Mouse (Mus musculus) hematopoietic stem cell, adult 5-6 weeks (primary cell): ENCODE results near the gene Rtn2. TPM values are rescaled to one million over a fixed set of nuclear protein-coding genes. Genes with fewer than 3 reads are reported as not detected.
"Not testable (repeated sequence)": the region's sequence is repeated elsewhere in the genome, so short reads cannot be mapped to it uniquely, and the experiment has no call there.

Source experiments
- ATAC-seq, 2 experiments: fragments of 125-278 bp in 1 of 2; replicated peaks in 1 of 2; 2 replicates each; pipeline ENCODE4 v1.8.0; 2016 to 2017; ENCODE audit warnings: inconsistent platforms in 2 of 2, mild to moderate bottlenecking in 2 of 2, moderate number of reproducible peaks in 2 of 2, low read depth in 1 of 2, moderate TSS enrichment in 1 of 2; ENCODE audit not compliant: low FRiP score in 2 of 2, poor library complexity in 2 of 2, severe bottlenecking in 2 of 2, insufficient read depth in 1 of 2, low TSS enrichment in 1 of 2
- total RNA-seq: library from RNA; stranded (forward); fragments of 172-1452, 232-1000 nt; gene quantifications from 2 replicates; pipeline ENCODE4 v1.2.3, GENCODE M21; 2017

Rtn2 gene
- total RNA-seq, 1 experiment from 2014 or later: not detected

DNA sequence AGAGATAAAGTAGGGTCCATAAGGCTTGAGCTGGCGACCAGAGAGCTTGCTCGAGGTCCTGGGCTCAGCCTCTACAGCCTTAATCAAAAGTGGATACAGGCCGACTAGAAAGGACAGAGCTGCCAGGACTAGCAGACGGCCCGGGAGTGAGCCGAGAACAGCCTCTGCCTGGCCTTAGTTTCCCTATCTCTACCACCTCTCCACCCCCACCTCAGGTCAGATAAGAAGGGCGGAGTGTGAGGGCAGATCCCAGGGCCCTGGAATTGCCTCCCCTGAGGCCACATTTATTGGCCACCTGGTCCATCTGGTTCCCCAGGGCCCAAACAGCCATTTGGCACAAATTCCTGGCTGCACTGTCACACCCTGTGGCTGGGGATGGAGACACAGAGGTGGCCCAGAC is 17.3 kb upstream of the Rtn2 start:
- no peak for ATAC-seq

DNA sequence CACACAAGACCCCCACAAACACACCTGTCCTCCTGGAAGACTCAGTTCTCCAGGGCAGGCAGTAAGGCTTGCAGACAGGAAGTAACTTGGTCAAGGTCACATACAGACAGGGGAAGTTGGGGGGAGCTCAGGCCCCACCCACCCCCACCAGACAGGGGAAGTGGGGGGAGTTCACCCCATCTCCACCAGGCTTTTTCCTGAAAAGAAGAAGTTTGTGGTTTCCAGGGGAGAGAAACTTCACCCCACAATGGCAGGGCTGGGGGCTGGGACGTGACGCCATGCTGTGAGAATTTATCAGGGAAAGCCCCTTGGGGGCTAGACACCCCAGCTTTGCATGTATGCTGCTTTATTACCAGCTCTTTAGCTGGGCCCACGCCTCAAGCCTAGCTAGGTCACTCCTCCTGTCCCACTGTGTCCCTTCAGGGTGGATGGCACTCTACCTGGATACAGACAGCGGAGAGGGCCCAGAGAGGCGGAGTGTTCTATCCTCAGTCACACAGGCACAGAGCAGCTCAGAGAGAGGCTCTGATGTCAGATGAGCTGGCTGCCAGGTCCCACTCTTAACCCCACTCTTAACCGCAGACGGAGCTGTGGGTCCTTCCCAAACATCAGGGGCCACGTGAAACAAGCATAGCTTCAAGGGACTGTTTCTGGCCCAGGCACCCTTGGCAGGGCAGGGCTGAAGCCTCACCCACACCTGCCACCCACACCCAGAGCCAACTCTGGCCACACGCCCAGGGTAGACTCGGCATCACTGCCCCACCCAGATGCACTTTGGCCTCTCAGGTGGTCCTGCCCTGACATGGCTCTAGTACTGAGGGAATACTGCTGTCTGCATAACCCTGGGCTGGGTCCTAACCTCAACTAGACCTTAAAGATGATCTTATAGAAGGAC is 16.2 kb upstream of the Rtn2 start:
- ATAC-seq: peak; percentile 75 to 81

DNA sequence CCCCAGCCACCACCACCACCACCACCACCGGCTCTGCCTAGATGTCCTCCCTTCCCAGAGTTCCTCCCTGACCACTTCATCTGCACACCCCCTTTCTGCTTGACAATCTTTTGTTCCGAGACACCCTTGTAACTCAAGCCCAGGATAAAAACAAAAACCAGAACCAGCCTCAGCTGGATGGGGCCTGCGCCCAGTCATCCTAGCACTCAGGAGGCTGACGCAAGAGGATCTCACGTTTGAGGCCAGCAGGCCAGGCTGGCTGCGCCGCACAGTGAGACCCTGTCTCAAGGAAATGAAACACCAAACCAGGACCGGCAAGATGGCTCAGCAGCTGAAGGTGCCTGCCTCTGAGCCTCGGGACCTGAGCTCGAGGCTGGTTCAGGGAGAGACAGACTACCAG is 15.4 kb upstream of the Rtn2 start:
- no peak for ATAC-seq

DNA sequence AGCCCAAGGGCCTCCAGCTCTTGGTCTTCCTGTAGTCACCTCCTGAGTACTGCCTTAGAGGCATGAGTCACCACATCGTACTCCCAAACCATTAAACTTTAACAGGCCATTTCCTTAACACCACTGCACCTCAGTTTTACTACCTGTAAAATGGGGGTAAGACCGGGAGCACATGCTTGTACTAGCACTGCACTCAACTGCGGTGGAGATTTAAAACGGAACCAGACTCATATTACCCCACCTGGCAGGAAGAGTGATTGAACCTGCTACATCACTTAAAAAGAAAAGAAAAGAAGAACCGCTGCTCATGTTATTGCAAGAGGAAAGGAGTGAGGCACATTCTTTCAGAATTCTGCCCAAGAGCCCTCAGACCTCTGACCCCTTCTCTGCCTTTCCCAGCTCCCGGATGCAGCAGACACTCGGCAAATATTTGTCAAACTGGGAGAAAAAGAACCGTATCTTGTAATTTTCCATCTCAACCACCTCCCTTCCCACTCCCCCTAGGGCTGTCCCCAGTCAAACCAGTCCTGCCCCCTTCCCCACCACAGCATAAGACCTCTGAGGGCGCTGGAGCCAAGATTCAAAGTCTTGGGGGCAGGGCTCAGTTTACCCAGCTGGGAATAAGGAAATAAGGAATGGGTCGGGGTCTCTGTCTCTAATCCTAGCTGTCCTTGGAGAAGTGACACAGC is 13.3 kb upstream of the Rtn2 start:
- ATAC-seq: no peak

DNA sequence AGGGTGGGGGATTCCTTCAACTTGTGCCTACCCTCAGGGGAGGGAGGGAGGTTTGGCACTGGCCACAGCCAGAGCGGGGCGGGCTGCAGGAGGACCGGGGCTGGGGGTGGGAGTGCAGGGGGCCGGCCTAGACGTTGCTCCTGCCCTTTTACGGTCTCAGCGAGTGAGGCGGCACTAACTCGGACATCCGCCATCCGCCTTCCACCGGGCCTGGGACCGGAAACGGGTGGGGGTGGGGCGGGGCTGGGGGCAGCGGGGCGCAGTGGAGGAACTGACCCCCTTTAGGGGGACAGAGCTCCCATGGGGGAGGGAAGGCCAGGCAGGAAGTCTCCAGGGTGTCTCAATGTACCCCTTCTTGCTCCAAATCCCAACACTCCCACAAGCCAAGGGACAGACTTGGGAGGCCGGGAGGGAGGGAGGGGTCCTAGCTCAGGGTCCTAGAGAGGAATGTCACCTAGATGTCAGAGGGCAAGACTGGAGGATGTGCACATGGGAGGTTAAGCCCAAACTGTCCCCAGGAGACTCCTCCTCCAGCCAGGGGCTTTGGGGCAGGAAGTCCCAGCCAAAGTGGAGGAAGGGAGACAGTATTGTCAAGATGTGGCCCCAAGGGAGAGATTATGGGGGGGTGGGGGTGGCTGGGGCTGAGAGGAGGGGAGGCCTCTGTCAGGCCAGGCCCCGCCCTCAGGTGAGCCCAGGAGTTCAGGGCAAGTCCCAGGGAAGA is 12.5 kb upstream of the Rtn2 start:
- no peak for ATAC-seq

DNA sequence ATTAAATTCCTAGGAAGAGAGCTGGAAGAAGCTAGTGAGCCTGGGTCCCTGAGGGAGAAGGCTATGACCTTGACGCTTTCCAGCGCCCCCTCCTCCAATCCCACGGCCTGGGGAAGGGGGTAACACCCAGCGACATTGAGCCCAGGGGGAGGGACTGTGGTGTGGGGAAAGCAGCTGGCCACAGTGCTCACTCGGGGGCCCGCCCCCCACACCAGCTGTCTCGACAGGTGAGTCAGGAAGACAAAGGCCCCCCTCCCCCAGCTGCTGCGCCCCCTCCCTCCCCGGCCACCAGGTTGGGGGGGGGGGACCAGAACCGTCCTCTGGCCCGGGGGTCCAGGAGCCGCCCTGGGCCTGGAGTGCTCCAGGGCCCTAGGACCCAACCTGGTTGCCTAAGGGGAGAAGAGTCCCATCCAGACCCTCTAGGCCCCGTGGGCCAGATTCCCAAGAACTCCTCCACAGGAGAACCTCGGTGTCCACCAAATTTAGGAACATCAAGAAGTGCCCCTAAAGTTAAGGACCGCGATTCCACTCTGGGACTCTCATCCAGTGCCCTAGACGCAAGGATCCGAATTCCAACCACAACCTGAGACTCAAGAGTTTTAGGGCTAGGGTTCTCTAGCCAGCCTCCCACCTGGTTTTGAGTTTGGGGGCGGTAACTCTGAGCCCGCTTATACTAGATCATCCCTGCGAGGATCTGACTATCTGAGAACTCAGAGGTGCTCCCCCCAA is 11.8 kb upstream of the Rtn2 start:
- no peak for ATAC-seq

DNA sequence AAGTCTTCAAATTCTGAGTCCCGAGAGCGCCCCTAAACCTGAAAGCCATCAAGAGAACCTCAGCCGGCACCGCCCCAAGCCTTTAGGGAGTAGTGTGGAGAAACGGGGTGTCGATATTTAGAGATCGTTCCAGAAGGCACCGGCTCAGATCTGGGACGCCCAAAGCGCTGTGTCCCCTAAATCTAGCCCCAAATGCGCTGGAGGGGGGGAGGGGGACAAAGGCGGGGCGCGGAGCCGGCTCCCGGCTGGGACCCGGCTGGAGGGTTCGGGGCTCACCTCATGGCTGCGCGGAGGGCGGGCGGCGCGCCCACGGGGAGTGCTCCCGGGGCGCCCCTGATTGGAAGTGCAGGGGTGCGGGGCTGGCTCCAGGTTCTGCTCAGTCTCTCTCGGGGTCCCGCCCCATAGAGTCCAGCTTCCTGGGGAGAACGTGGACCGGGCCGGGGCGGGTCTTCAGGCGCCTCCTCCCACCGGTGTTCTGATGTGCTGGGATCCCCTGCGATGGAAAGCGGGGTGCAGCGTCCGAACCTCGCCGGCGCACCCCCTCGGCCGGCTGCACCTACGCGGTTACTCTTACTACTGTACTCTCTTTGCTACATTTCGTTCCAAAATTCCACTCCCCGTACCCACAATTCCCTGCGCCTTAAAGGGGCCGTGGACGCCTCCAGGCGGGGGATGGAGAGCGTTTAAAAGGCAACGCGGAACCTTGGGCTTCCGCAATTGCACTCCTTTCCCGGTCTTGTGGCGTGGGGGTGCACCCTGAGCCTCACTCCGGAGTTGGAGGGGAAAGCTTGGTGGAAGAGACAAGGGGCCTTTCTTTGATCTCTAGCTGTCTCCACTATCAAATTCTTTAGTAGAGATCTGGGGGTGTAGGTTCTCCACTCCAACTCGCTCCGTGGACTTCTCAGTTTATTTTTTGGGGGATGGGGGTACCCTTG is 10.9 kb upstream of the Rtn2 start, which contains the start of gene Vasp:
TSS of gene Vasp (minus strand) at position 580 of the 935 bp plus-strand sequence.
- ATAC-seq: peak; percentile 67 to 71

GRCm38 (mm10) chr7:19272173-19272764 is 10.2 kb upstream of the Rtn2 start:
- ATAC-seq: peak; percentile 46 to 66

GRCm38 (mm10) chr7:19276253-19276652 is 6.2 kb upstream of the Rtn2 start:
- ATAC-seq: no peak

GRCm38 (mm10) chr7:19279052-19279451 is 3.4 kb upstream of the Rtn2 start:
- ATAC-seq: no peak

DNA sequence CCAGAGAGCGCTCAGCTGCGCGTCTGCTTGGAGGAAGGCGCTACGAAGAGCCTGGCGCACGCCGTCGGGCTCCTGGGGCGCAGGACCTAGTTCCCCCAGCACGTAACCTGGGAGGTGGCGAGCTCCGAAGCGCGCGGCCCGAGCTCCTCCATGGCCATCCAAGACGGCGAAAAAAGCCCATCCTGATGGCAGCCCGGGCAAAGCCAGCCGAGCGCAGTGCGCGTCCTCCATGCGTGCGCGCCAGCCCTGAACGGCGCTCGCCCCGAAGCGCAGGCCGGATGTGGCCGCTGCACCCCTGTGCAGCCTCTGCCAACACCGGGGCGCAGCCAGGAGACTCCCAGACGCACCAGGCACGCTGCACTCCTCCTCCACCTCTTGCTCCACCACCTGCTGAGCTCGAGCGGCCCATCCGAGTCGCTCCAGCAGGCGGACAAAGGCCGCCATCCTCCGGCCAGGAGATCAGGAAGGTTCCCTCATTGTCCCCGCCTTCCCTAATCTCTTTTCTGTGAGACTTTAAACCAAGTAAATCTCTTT is 2.8 kb upstream of the Rtn2 start, which contains the start of gene Ppm1n:
TSS of gene Ppm1n (minus strand) at position 484 of the 534 bp plus-strand sequence.
- no peak for ATAC-seq

DNA sequence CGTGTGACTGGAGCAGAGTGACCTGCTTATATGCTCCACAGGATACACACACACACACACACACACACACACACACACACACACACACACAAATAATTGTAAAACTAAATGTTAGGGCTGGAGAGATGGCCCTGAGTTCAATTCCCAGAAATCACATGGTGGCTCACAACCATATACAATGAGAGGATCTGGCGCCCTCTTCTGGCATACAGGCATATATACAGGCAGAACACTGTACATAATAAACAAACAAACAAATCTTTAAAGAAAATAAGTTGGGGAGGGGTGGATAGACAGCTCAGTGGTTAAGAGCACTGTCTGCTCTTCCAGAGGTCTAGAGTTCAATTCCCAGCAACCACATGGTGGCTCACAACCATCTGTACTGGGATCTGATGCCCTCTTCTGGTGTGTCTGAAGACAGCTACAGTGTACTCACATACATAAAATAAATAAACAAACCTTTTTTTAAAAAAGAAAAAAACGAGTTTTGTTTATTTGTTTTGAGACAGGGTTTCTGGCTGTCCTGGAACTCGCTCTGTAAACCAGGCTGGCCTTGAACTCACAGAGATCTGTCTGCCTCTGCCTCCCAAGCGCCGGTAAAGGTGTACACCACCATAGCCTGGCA is 632 bp upstream of the Rtn2 start:
- ATAC-seq: not testable (repeated sequence)

DNA sequence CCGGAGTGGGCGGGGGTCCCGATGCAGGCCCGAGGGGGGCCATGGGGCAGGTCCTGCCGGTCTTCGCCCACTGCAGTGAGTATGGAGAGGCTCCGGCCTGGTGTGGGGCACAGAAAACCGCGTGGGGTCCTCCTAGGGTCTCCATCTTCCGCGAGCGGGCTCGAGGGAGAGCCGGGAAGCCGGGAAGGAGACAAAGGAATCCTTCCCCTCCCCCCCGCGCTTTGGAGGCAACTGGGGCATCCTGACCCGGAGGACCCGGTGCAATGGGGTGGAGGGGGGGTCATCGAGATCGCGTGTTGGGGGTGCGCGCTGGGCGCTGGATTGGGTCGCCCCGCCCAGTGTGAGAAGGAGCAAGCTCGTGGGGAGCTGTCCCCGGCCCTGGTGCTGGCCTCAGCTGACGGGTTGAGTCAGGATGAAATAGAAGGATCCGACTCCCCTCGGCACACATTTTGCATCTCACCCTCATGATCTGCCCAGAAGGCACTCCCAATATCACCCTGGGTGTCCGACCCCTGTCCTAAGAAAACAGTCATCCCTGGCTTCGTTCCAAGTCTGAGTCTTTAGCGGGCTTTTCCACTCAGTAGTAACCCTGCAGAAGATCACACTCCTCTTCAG is 474 bp downstream of the Rtn2 start:
- peak; percentile 28 to 52; a peak in 2 of 4 replicates for ATAC-seq

- ATAC-seq: no peak
These were observed 981 bp downstream of the Rtn2 start for GRCm38 (mm10) chr7:19283406-19283804.

GRCm38 (mm10) chr7:19284763-19285162 is 2.3 kb downstream of the Rtn2 start:
- ATAC-seq: no peak
